Mouse (Mus musculus) T-cell, adult 2 months (primary cell): ENCODE results near the gene Ptpro.
"Not testable (repeated sequence)": the region's sequence is repeated elsewhere in the genome, so short reads cannot be mapped to it uniquely, and the experiment has no call there.

ENCODE experiments used
- DNase-seq: peaks from one replicate; pipeline ENCODE4 v3.0.0; 2022; ENCODE audit warnings: low spot score

Ptpro gene

DNA sequence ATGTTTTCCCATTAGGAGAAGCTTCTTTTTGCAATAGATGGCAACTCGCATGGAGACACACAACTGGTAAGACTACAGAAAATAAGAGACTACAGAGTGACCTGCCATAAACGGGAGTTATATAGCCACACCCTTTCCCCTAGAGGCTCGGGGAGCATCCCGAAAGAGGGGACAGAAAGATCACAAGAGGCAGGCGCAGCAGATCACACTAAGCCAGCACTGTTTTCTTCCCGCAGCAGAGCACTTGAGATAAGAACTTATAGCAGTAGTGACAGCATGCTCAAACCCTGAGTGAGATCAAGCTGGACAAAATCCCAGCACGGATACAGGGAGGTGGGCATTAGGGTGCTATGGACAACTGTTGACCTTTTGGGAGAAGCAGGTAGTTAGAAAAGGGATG is 203.9 kb downstream of the Ptpro start:
- DNase-seq: no peak

GRCm38 (mm10) chr6:137457210-137457609 is 205.1 kb downstream of the Ptpro start:
- no peak for DNase-seq

GRCm38 (mm10) chr6:137458136-137458535 is 206.0 kb downstream of the Ptpro start:
- DNase-seq: no peak

GRCm38 (mm10) chr6:137463771-137464170 is 211.7 kb downstream of the Ptpro start:
- DNase-seq: no peak

DNA sequence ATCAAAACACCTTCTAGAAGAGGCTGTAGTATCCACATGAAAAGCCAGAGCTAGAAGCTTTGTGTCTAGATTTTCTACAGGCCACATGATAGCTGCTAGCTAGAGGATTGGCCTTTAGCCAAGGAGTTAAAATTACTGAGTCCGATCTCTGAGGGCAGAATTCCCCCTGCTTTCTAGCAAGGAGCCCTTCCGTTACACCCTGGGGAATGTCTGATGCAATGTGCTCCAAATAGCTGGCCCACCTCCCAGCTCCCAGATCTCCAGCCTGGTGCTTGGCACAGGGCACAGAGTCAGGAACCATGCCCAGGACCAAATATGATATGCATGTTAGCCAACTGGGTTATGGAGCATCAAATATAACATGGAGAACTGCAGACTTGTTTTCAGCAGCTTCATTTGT is 213.1 kb downstream of the Ptpro start:
- no peak for DNase-seq

DNA sequence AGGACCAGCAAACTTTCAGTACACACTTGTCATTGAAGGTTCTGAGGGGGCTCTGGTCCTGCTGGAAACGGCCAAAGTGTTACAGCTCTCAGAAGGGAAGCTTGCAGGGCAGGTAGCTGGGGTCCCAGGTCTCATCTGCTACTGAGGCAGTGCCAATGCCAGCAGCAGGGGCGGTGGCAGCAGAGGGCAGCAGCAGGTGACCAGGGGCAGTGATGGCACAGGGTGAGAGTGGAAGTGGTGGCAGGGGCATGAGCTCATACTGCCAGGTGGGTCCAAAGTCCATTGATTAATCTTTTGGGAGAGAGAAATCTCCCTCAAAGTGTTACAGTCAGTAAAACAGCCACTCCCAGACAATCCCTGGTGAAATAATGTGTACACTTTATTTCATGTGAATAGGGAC is 214.1 kb downstream of the Ptpro start:
- DNase-seq: no peak

- DNase-seq: no peak
Observed at GRCm38 (mm10) chr6:137467696-137468095, 215.6 kb downstream of the Ptpro start.

DNA sequence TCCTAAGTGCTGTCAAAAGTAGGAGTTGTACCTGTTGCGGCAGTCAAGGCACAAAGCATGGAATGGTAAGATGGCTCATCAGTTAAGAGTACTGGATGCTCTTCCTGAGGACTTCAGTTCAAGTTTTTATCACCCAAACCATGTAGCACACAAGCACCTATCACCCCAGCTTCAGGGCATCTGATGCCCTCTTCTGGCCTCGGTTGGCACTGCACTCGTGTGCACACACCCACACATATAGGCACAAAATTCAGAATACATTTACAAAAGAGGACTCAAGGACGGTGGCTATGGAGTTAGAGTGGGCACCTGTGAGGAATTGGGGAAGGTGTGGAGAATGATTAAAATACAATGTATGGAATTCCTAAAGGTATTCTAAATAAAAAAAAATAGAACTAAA is 217.4 kb downstream of the Ptpro start:
- DNase-seq: no peak

GRCm38 (mm10) chr6:137470901-137471598 is 218.9 kb downstream of the Ptpro start:
- no peak for DNase-seq

DNA sequence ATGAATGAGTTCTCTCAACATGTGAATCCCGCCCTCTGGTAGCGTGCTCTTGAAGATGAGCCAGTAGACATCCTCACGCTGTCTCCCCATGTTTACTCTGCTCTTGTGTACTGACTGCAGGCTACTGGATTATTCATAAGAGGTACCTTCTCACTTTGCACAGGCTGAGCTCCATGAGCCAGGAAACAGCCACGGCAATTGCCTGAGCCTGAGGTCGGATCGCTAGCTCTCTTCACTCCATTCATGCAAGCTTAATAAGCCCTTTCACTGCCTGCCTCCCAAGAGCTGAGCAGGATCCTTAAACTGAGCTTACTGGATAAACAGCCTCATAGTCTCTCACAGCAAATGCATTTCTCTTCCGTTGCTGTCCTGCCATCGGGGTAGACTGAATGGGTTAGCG is 220.0 kb downstream of the Ptpro start:
- no peak for DNase-seq

- no peak for DNase-seq
Observed at GRCm38 (mm10) chr6:137473433-137473832, 221.3 kb downstream of the Ptpro start.

DNA sequence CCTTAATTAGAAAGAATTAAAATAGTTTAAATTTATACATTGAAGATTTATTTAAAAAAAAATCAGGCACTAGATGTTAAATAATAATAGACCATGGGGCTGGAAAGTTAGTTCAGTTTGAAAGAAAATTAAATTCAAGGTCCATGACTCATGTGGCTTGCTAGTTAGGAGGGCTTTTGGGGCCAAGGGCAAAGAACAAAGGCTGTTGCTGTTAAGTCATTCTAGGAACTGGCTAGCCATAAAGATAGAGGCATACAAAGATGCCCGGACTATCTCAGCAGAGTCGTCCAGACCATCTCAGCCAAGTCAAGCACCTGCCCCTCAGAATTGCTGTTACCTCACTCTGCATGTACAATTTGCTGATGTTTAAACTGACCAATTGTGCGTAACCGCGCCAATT is 223.6 kb downstream of the Ptpro start:
- not testable (repeated sequence) for DNase-seq

GRCm38 (mm10) chr6:137482891-137483290 is 230.8 kb downstream of the Ptpro start:
- DNase-seq: no peak

GRCm38 (mm10) chr6:137487443-137487842 is 235.3 kb downstream of the Ptpro start:
- DNase-seq: no peak

- DNase-seq: no peak
Observed at GRCm38 (mm10) chr6:137490115-137490514, 238.0 kb downstream of the Ptpro start.

DNA sequence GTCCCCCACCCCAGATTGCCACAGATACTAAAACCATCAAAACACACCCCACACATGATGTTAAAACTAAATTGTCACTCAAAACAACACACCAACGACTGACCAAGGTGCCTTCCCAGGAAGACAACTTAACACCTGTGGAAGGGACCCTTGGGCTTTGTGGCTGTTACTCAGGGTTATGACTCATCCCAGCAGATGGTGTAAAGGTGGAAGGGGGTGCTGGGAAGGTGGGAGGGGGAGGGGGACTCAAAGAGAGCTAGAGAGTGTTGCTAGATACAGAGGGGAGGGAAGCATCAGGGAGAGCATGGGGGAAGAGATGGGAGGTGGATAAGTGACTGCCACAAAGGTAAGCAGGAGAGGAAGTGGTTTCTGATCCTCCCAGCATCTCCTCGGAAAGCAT is 239.5 kb downstream of the Ptpro start:
- DNase-seq: no peak

- DNase-seq: no peak
Observed at GRCm38 (mm10) chr6:137492582-137492981, 240.5 kb downstream of the Ptpro start.

DNA sequence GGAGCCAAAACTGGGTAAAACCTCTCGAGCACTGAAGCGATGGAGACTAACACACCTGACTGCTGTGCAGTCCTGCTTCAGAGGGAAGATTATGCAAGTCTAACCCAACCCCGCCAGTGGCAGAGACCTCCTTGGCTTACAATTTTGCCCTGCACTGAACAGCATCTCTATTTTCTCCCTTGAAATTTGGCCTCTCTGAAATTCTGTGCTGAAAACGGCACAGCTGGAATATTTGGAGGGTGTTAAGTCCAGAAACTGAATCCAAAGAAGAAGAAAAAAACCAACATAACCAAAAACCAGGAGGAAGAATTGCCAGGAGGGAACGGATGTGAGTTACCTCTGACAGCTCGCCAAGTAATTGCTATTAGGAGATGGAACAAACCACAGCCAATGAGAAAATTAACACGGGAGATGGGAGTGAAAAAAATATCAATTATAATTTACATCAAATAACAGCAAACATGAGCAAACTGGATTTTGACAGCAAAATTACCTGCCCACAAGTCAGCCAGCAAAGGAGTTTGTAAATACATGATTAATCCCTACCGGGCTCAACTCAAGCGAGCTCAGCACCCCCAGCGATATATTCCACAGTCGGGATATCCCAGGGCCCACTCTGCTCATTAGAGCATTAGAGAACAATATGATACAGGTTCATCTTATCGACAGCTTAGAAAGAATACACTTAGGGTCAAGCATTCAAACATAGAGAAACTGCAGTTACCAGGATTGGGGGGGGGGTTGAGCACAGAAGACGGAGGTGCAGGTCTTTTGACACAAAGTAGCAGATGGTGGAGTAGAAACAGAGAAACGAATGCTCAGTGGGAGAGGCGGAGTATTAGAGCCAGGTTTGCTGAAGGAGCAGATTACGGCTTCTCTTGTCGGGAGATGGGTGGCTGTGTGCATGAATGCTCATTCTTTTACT is 241.4 kb downstream of the Ptpro start:
- DNase-seq: no peak

GRCm38 (mm10) chr6:137494136-137494475 is 242.0 kb downstream of the Ptpro start:
- DNase-seq: no peak

- no peak for DNase-seq
Observed at GRCm38 (mm10) chr6:137494801-137495200, 242.7 kb downstream of the Ptpro start.

DNA sequence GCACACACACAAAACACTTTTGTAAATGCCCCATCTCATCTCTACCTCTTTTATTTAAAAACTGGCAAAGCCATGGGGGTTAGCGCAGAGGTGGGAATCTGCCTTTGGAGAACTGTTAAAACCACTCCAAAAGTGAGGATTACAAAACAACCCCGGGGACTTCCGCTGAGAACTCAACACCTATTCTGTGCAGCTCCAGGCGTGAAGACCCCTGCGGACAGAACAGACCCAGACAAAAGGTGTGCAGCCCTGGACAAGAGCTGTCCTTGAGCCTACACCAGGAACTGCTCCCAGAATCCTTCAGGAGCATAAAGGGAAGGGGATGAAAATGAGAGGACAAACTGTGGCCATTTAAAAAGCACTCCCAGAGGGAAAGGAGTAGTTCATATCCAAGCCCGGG is 243.1 kb downstream of the Ptpro start:
- DNase-seq: no peak

- DNase-seq: no peak
Observed at GRCm38 (mm10) chr6:137496562-137496961, 244.4 kb downstream of the Ptpro start.

DNA sequence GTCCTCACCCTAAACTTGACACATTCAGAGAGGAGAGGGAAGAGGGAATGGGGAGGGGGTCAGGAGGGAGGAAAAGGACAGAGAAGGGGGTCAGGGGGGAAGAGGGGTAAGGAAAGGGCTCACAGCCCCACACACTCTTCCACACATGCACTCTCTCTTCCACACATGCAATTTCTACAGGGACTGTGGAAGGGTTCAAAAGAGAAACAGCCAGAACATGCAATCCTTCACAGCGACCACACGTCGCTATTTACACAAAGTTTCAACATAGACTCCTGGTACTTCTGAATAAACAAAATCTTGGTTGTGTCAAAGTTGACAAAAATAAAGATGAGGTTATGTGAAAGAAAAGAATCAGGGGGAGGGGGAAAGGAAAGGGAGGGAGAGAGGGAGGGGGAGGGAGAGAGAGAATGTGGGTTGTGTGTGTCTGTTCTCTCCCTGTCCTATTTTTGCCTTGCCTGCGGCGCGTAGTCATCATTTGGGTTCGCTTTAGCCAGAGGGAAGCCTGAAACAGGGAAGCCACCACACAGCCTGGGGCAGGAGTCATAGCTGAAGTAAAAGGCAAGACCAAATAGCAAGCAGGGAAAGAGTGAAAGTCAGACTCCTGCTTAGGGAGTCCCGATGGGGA is 245.2 kb downstream of the Ptpro start:
- no peak for DNase-seq
